Mouse (Mus musculus) thymus, adult 2 months (tissue): Measurements from ENCODE around the gene Pgp.

ENCODE experiments used
- CTCF ChIP-seq: fragments of 200-500 bp; IDR thresholded peaks from 2 replicates; pipeline ENCODE4 v1.5.1; 2012; ENCODE audit warnings: mild to moderate bottlenecking, control low read depth, low read length, moderate library complexity, borderline replicate concordance; ENCODE audit not compliant: control insufficient read depth, poor library complexity, insufficient read depth; ENCODE audit errors: extremely low read depth
- POLR2A ChIP-seq: fragments of 200-500 bp; IDR thresholded peaks from 2 replicates; pipeline ENCODE4 v1.6.1; 2012; ENCODE audit warnings: mild to moderate bottlenecking, low read length, control low read depth, moderate library complexity; ENCODE audit not compliant: control insufficient read depth, poor library complexity, insufficient read depth; ENCODE audit errors: extremely low read depth

DNA sequence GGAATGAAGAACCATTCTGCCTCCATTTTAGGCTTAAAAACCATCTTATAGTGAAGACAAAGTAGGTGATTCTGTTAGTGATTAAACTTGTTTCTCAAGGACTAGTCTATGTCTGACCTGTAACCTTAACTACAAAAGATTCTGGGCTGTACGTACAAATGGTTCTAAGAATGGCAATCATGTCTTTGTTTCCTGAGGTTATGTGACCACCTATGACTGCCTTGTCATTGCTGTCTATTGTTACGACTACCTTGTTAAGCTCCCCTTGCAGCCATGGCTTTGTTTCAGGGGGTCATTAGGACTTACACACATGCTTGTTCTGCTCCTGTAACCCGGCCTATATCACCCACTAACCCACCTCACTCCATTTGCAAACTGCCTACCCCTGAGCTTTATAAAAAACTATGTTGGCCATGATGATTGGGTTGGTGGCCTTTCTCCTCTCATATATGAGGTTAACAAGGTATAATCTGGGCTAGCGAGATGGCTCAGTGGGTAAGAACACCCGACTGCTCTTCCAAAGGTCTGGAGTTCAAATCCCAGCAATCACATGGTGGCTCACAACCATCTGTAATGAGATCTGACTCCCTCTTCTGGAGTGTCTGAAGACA, 1.5 kb upstream of the Pgp start:
- TF ChIP-seq CTCF, result no peak
- TF ChIP-seq POLR2A, result no peak
